In the genomic region with DNA sequence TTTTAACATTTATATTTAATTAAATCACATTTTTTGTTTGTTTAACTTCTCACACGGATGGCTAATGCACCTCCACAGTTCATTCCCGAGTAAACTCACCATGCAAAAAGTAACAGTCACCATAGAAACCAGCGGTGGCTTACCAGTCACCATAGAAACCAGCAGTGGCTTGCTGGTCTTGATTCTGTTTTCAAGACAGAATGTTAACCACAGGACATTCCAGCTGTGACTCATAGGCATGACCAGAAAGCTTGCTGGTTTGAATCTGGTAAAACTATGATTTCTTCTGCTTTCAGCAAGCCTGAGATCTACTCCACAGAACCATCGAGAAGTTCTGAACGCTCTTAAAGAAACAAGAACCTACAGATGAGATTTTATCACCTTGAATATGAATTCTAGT, we compare ENCODE assay signal across 8 mouse cellular contexts.
DNase-seq lines count a peak whose midpoint lies in the region; ATAC-seq lines count a peak whose summit lies in the region.

No protein-coding gene starts in this region.

- WGBS in embryonic facial prominence, embryonic 15.5 days, result 27% methylated on average over 5 of the region's 5 CpGs
- 43% methylated on average over 5 of the region's 5 CpGs for WGBS in limb, embryonic 13.5 days

- ATAC-seq in embryonic facial prominence, embryonic 15.5 days (ENCODE audit: insufficient number of reproducible peaks, low FRiP score, low TSS enrichment, low read depth), result no peak
- peak; percentile 63 for ATAC-seq in limb, embryonic 13.5 days (ENCODE audit: low FRiP score, low read depth)

- no peaks in the 10 kb centered on the region for H3K9me3 ChIP-seq in embryonic facial prominence, embryonic 15.5 days (replicated peaks)
- no peaks in the 10 kb centered on the region for H3K9me3 ChIP-seq in limb, embryonic 13.5 days

- no peak overlapping the region for H3K4me3 ChIP-seq in embryonic facial prominence, embryonic 15.5 days (replicated peaks)
- no peak overlapping the region for H3K4me3 ChIP-seq in limb, embryonic 13.5 days

- H3K27me3 ChIP-seq in embryonic facial prominence, embryonic 15.5 days, result no peaks in the 10 kb centered on the region
- no peaks in the 10 kb centered on the region for H3K27me3 ChIP-seq in limb, embryonic 13.5 days

- DNase-seq in adrenal gland, adult (ENCODE audit: inconsistent age in 2 of 2, low spot score in 1 of 2), result peak; percentile 59 to 68
- no peak for DNase-seq in adrenal gland, postnatal 10 days
- DNase-seq in CD8-positive naive resting alpha-beta T cell, adult 2 months (ENCODE audit: low read depth in 2 of 2, low spot score in 2 of 2), result peak; percentile 15 to 40
- peak; percentile 59 for DNase-seq in skeletal muscle tissue, adult 2 months (ENCODE audit: low read depth, low spot score)
- no peak for DNase-seq in gastrocnemius, postnatal 4 days (ENCODE audit: low spot score in 2 of 2)
- no peak for DNase-seq in testis, postnatal 10 days (ENCODE audit: low spot score)

- H3K27ac ChIP-seq in embryonic facial prominence, embryonic 15.5 days (replicated peaks), result 0 out of 2 replicates have a peak overlapping the region, but pooled peaks have one; percentile 5
- H3K27ac ChIP-seq in limb, embryonic 13.5 days, result no peak overlapping the region

- no peak overlapping the region for H3K4me2 ChIP-seq in embryonic facial prominence, embryonic 15.5 days (replicated peaks)
- H3K4me2 ChIP-seq in limb, embryonic 13.5 days (replicated peaks), result no peak overlapping the region

- no peak overlapping the region for H3K9ac ChIP-seq in embryonic facial prominence, embryonic 15.5 days
- no peak overlapping the region for H3K9ac ChIP-seq in limb, embryonic 13.5 days

- H3K4me1 ChIP-seq in embryonic facial prominence, embryonic 15.5 days, result peaks cover 21% of the 10 kb centered on the region
- H3K4me1 ChIP-seq in limb, embryonic 13.5 days, result peaks cover 26% of the 10 kb centered on the region

- no peaks in the 10 kb centered on the region for H3K36me3 ChIP-seq in embryonic facial prominence, embryonic 15.5 days
- no peaks in the 10 kb centered on the region for H3K36me3 ChIP-seq in limb, embryonic 13.5 days

Comparison
In these comparisons a context has a peak if more than half of its experiments do, and no peak if none do; other contexts are left out.
1. DNase-seq: peak in adrenal gland, adult (2 of 2), CD8-positive naive resting alpha-beta T cell, adult 2 months (2 of 2) and skeletal muscle tissue, adult 2 months (single experiment); none in adrenal gland, postnatal 10 days (single experiment), gastrocnemius, postnatal 4 days (0 of 2) and testis, postnatal 10 days (single experiment).